Mouse (Mus musculus): ENCODE data around the gene Ccdc82. TPM values are rescaled to one million over a fixed set of nuclear protein-coding genes. Genes with fewer than 3 reads are reported as not detected.
A peak's percentile ranks its signal among the peaks of the same experiment; 100 is the strongest.

The Ccdc82 gene
- polyA plus RNA-seq (2016; fragmentation: Nextera tagmentation; extraction: Ambion mirVana): 14.0 and 15.2 TPM in 2 replicates

- peak within 1 kb of the TSS; percentile 91 for H3K4me2 ChIP-seq
- H3K9me3 ChIP-seq (replicated peaks): no peaks in the 10 kb centered on the region
- H3K4me1 ChIP-seq: peaks cover 30% of the 10 kb centered on the region
- peak; percentile 97 for ATAC-seq
- peaks cover under 1% of the 10 kb centered on the region; the same call in 1 of the 2 replicates for H3K36me3 ChIP-seq
- under 1% methylated on average over 32 of the region's 39 CpGs for WGBS (ENCODE audit: insufficient replicate concordance)
- no peaks in the 10 kb centered on the region for H3K27me3 ChIP-seq (replicated peaks)
- peak within 1 kb of the TSS; percentile 84 for H3K9ac ChIP-seq
- H3K27ac ChIP-seq: peak within 1 kb of the TSS; percentile 89
- H3K4me3 ChIP-seq: peak within 1 kb of the TSS; percentile 74
These were observed at the start of gene Ccdc82 for GRCm38 (mm10) chr9:13246815-13247638. Gene Ccdc82 (plus strand): TSS chr9:13246955.

DNA sequence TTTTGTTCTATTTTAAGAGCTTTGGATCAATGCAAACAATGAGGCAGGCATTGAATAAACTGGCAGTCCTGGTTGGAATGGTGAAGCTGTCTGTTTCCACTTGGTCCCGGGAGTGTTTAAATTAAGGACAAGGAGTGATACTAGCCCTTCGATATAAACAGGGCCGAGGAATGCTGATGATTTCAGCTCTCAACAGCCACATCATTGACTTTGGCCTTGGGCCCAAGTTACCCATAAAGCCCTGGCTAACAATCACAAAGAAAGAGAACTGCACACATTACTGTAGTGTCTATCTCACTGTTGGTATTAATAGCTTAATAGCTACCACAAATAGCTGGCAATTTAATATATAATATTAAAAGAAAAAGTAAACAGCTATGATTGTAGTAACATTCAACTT, 46.7 kb upstream of the Ccdc82 start:
- 70% methylated on average over 3 of the region's 3 CpGs for WGBS (ENCODE audit: insufficient replicate concordance)
- no peaks in the 10 kb centered on the region for H3K9me3 ChIP-seq (replicated peaks)
- ATAC-seq: no peak

GRCm38 (mm10) chr9:13203109-13203508, 43.6 kb upstream of the Ccdc82 start:
- no peak overlapping the region for H3K4me3 ChIP-seq
- H3K27me3 ChIP-seq (replicated peaks): no peaks in the 10 kb centered on the region
- H3K9ac ChIP-seq: no peak overlapping the region
- H3K9me3 ChIP-seq (replicated peaks): no peaks in the 10 kb centered on the region
- peak; percentile 16; the same call in 1 of the 2 replicates for ATAC-seq
- peak overlapping the region; percentile 20; the same call in 1 of the 2 replicates for H3K27ac ChIP-seq
- 74% methylated on average over 1 of the region's 1 CpGs for WGBS (ENCODE audit: insufficient replicate concordance)
- H3K4me1 ChIP-seq: peaks cover 19% of the 10 kb centered on the region
- H3K4me2 ChIP-seq: no peak overlapping the region
- no peaks in the 10 kb centered on the region for H3K36me3 ChIP-seq

More for the DNA sequence above, 46.7 kb upstream of the Ccdc82 start:
- H3K9ac ChIP-seq: no peak overlapping the region
- peaks cover 19% of the 10 kb centered on the region for H3K4me1 ChIP-seq
- no peaks in the 10 kb centered on the region for H3K27me3 ChIP-seq (replicated peaks)
- H3K36me3 ChIP-seq: no peaks in the 10 kb centered on the region
- no peak overlapping the region for H3K27ac ChIP-seq
- H3K4me3 ChIP-seq: no peak overlapping the region
- H3K4me2 ChIP-seq: no peak overlapping the region

DNA sequence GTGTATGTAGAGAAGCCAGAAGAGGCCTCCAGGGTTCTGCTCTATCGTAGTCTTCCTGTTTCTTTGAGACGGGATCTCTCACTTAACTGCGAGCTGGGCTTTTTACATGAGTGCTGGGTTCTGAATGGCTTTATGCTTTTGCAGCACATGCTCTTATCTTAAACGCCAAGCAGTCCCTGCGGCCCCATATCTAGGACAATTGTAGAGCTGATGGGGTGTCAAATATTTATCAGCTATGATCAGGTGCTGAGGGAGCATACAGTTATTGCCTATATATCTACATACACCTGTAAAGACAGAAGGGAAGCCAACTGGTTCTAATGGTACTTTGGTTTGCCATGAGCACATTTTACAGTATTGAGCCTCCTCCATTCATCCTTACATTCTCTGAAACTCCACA, 43.1 kb upstream of the Ccdc82 start:
- 39% methylated on average over 5 of the region's 5 CpGs for WGBS (ENCODE audit: insufficient replicate concordance)
- Histone ChIP-seq H3K9ac (no peak overlapping the region), H3K4me2 (peak overlapping the region; percentile 15; the same call in 1 of the 2 replicates), H3K4me1 (peaks cover 19% of the 10 kb centered on the region), H3K27me3 (replicated peaks) (no peaks in the 10 kb centered on the region), H3K4me3 (no peak overlapping the region), H3K36me3 (no peaks in the 10 kb centered on the region), H3K27ac (0 out of 2 replicates have a peak overlapping the region, but pooled peaks have one; percentile 20), H3K9me3 (replicated peaks) (no peaks in the 10 kb centered on the region)
- peak; percentile 91 for ATAC-seq

DNA sequence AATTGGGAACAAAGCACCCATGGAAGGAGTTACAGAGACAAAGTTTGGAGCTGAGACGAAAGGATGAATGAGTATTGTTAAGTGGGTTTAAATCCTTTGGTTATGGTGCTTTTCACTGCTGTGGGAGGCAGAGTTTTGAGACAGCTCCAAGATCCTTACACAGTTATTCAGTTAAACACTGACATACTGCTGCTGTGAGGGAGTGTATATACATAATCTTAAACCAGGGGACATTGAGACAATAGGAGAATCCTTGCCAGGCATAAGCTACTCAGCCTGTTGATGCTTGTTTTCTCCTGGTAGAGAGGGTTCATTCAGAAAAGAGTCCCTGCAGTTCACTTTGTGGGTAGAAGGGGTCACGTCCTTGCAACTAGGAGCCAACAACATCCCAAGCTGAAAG, 40.4 kb upstream of the Ccdc82 start:
- 43% methylated on average over 2 of the region's 2 CpGs for WGBS (ENCODE audit: insufficient replicate concordance)
- no peaks in the 10 kb centered on the region for H3K27me3 ChIP-seq (replicated peaks)
- H3K4me3 ChIP-seq: no peak overlapping the region
- no peak overlapping the region for H3K9ac ChIP-seq
- H3K9me3 ChIP-seq (replicated peaks): no peaks in the 10 kb centered on the region
- H3K4me2 ChIP-seq: no peak overlapping the region
- H3K27ac ChIP-seq: no peak overlapping the region
- no peak for ATAC-seq
- no peaks in the 10 kb centered on the region for H3K36me3 ChIP-seq
- H3K4me1 ChIP-seq: peaks cover 19% of the 10 kb centered on the region

DNA sequence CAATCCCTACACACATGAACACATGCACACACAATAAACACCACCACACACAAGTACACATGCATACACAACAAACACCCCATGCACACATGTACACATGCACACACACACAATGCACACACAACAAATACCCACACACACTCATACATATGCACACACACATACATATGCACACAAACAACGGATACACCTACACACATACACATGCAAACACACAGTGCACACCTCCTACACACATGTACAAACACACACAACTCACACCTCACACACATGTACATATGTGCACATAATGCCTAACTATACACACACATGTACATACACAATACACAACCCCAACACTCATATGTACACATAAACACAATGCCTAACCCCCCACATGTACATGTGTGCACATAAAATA, 20.9 kb upstream of the Ccdc82 start:
- H3K27ac ChIP-seq: no peak overlapping the region
- no peaks in the 10 kb centered on the region for H3K4me1 ChIP-seq
- H3K36me3 ChIP-seq: no peaks in the 10 kb centered on the region
- peaks cover 4% of the 10 kb centered on the region; the same call in 1 of the 2 replicates for H3K9me3 ChIP-seq (replicated peaks)
- no peak overlapping the region for H3K9ac ChIP-seq
- H3K4me3 ChIP-seq: no peak overlapping the region
- H3K27me3 ChIP-seq (replicated peaks): no peaks in the 10 kb centered on the region
- no peak overlapping the region for H3K4me2 ChIP-seq
- ATAC-seq: no peak
- 77% methylated on average over 1 of the region's 1 CpGs for WGBS (ENCODE audit: insufficient replicate concordance)

DNA sequence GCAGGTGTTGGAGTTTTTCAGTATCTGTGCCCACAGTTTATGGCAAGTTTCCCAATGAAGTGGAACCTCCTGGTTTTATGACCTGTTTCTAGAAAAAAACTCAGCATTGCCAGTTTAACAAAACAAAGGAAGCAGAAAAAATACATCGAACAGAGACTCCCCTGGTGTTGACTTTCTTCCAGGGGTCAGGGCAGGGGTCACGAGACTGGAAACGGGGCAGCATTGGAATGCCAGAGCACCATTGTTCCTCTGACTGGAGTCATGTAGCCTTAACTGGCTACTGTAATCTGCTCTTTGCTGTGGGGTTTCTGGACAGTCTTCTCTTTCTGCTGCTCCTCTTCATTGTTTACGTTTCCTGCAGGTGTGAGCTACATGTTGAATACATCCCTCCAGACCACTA, 16.2 kb upstream of the Ccdc82 start:
- 35% methylated on average over 4 of the region's 4 CpGs for WGBS (ENCODE audit: insufficient replicate concordance)
- 0 out of 2 replicates have a peak, but pooled peaks have one; percentile 32 for ATAC-seq

GRCm38 (mm10) chr9:13231545-13232216, 15.1 kb upstream of the Ccdc82 start:
- ATAC-seq: no peak
- WGBS (ENCODE audit: insufficient replicate concordance): 21% methylated on average over 5 of the region's 5 CpGs
- Histone ChIP-seq H3K4me1 (no peaks in the 10 kb centered on the region), H3K4me2 (no peak overlapping the region), H3K4me3 (no peak overlapping the region), H3K27ac (no peak overlapping the region), H3K9me3 (replicated peaks) (peaks cover 4% of the 10 kb centered on the region; the same call in 1 of the 2 replicates), H3K36me3 (no peaks in the 10 kb centered on the region), H3K9ac (no peak overlapping the region), H3K27me3 (replicated peaks) (no peaks in the 10 kb centered on the region)

More for the DNA sequence above, 16.2 kb upstream of the Ccdc82 start:
- Histone ChIP-seq H3K4me3 (no peak overlapping the region), H3K36me3 (no peaks in the 10 kb centered on the region), H3K27ac (no peak overlapping the region), H3K4me1 (no peaks in the 10 kb centered on the region), H3K27me3 (replicated peaks) (no peaks in the 10 kb centered on the region), H3K4me2 (no peak overlapping the region), H3K9ac (no peak overlapping the region), H3K9me3 (replicated peaks) (peaks cover 4% of the 10 kb centered on the region; the same call in 1 of the 2 replicates)

DNA sequence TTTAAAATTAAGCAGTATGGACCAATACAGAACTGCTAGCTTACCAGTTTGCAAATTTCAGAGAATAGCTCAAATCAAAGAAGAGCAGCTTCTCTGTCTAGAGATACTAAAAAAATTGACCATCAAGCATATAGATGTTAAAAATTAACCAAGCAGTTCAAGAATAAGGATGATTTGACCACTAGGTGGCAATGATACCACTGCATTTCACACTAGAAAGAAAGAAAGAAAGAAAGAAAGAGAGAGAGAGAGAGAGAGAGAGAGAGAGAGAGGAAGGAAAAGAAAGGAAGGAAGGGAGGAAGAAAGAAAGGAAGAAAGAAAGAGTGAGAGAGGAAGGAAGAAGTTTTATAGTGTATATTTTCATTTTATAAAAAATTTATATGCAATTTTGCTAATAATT, 4.4 kb upstream of the Ccdc82 start:
- H3K27me3 ChIP-seq (replicated peaks): no peaks in the 10 kb centered on the region
- H3K4me1 ChIP-seq: peaks cover 19% of the 10 kb centered on the region
- no peaks in the 10 kb centered on the region for H3K36me3 ChIP-seq
- no peak overlapping the region for H3K27ac ChIP-seq
- H3K4me3 ChIP-seq: no peak overlapping the region
- no peak overlapping the region for H3K4me2 ChIP-seq
- no peaks in the 10 kb centered on the region for H3K9me3 ChIP-seq (replicated peaks)
- no peak for ATAC-seq
- H3K9ac ChIP-seq: no peak overlapping the region

- Histone ChIP-seq H3K9me3 (replicated peaks) (no peaks in the 10 kb centered on the region), H3K9ac (peak within 1 kb of the TSS; percentile 71), H3K4me1 (peaks cover 24% of the 10 kb centered on the region), H3K4me2 (peak within 1 kb of the TSS; percentile 84), H3K4me3 (peak within 1 kb of the TSS; percentile 68), H3K27ac (peak within 1 kb of the TSS; percentile 65; the same call in 1 of the 2 replicates), H3K36me3 (no peaks in the 10 kb centered on the region), H3K27me3 (replicated peaks) (no peaks in the 10 kb centered on the region)
- no peak for ATAC-seq
- 6% methylated on average over 10 of the region's 10 CpGs for WGBS (ENCODE audit: insufficient replicate concordance)
These were observed 1.3 kb upstream of the Ccdc82 start, which contains the start of gene Jrkl for GRCm38 (mm10) chr9:13245481-13245880. Gene Jrkl (minus strand): TSS chr9:13245829.

- no peak for ATAC-seq
- Histone ChIP-seq H3K4me3 (peak overlapping the region; percentile 74), H3K4me2 (peak overlapping the region; percentile 91)
These were observed 1.3 kb downstream of the Ccdc82 start for GRCm38 (mm10) chr9:13248104-13248503.

GRCm38 (mm10) chr9:13251251-13251650, 4.5 kb downstream of the Ccdc82 start:
- H3K9ac ChIP-seq: no peak overlapping the region
- no peaks in the 10 kb centered on the region for H3K27me3 ChIP-seq (replicated peaks)
- ATAC-seq: no peak
- no peak overlapping the region for H3K27ac ChIP-seq
- WGBS (ENCODE audit: insufficient replicate concordance): 48% methylated on average over 2 of the region's 2 CpGs
- H3K4me1 ChIP-seq: peaks cover 13% of the 10 kb centered on the region
- H3K4me2 ChIP-seq: no peak overlapping the region
- H3K36me3 ChIP-seq: peaks cover 14% of the 10 kb centered on the region
- H3K4me3 ChIP-seq: no peak overlapping the region
- no peaks in the 10 kb centered on the region for H3K9me3 ChIP-seq (replicated peaks)

More at GRCm38 (mm10) chr9:13248104-13248503, 1.3 kb downstream of the Ccdc82 start:
- Histone ChIP-seq H3K27ac (no peak overlapping the region), H3K36me3 (peaks cover 7% of the 10 kb centered on the region), H3K9me3 (replicated peaks) (no peaks in the 10 kb centered on the region), H3K4me1 (peaks cover 30% of the 10 kb centered on the region), H3K27me3 (replicated peaks) (no peaks in the 10 kb centered on the region), H3K9ac (no peak overlapping the region)
- WGBS (ENCODE audit: insufficient replicate concordance): 78% methylated on average over 4 of the region's 4 CpGs
